Mouse (Mus musculus) heart, postnatal 0 days (tissue): Measurements from ENCODE around the gene Rnf144b.

ENCODE experiments used
- CTCF ChIP-seq: IDR thresholded peaks from 2 replicates; pipeline ENCODE4 v1.5.1; 2016; ENCODE audit warnings: antibody characterized with exemption, control low read depth, low read depth
- EP300 ChIP-seq: IDR thresholded peaks from 2 replicates; pipeline ENCODE4 v1.6.1; 2016; ENCODE audit warnings: antibody characterized with exemption, low read depth

DNA sequence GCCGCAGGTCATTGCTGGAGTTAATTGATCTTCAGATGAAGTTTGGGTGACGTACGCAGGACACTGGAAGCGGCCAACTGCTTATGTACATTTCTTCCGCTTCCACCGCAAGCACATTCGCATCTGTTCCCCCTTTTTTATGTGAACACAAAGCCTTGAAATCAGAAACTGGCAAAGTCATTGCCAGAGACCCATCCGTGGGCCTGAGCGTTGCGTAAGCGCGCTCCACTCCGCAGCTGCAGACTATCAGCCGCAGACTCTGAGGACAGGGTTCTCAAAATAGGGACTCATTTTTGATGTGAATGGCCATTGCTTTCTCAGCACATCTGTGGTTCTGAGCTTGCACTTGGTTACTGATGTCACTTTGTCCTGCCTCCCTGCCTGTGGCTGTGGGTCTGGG is 28.6 kb downstream of the Rnf144b start:
- TF ChIP-seq CTCF (no peak), EP300 (no peak)
